Mouse (Mus musculus) ES-E14 (cell line): ENCODE measurements around the gene Afm.

ENCODE experiments used
- HCFC1 ChIP-seq: IDR thresholded peaks from 2 replicates; pipeline ENCODE4 v1.6.1; 2012; ENCODE audit warnings: low read length, inconsistent platforms, borderline replicate concordance; ENCODE audit not compliant: insufficient read depth
- MAFK ChIP-seq: IDR thresholded peaks from 2 replicates; pipeline ENCODE4 v1.6.1; 2014; ENCODE audit warnings: mild to moderate bottlenecking, low read depth, low read length, inconsistent platforms; ENCODE audit not compliant: insufficient read depth
- ZC3H11A ChIP-seq: IDR thresholded peaks from 2 replicates; pipeline ENCODE4 v1.6.1; 2012; ENCODE audit warnings: low read depth, mild to moderate bottlenecking, inconsistent platforms, low read length, borderline replicate concordance

- TF ChIP-seq ZC3H11A (no peak), HCFC1 (no peak), MAFK (no peak)
Observed at GRCm38 (mm10) chr5:90507411-90507949, 11.3 kb upstream of the Afm start.
